Mouse (Mus musculus) hindbrain, embryonic 12.5 days (tissue): Measurements from ENCODE around the gene Cyp4x1. TPM values are rescaled to one million over a fixed set of nuclear protein-coding genes. Genes with fewer than 3 reads are reported as not detected.
"Not testable (repeated sequence)": the region's sequence is repeated elsewhere in the genome, so short reads cannot be mapped to it uniquely, and the experiment has no call there.

Experiments
- ATAC-seq: fragments of 200-750 bp; cut with Nextera tagmentation; 2 replicates; pipeline ENCODE4 v1.8.0; 2017; ENCODE audit warnings: moderate TSS enrichment; ENCODE audit not compliant: low FRiP score
- H3K27ac ChIP-seq: fragments of 300-500 bp; sonication (generic); 2 replicates; pipeline ENCODE4 v1.5.1; 2016; ENCODE audit warnings: mild to moderate bottlenecking
- H3K27me3 ChIP-seq: fragments of 300-500 bp; sonication (generic); 2 replicates; pipeline ENCODE4 v1.6.1; 2016; ENCODE audit warnings: mild to moderate bottlenecking
- H3K36me3 ChIP-seq: fragments of 300-500 bp; sonication (generic); 2 replicates; pipeline ENCODE4 v1.6.1; 2016; ENCODE audit warnings: mild to moderate bottlenecking
- H3K4me1 ChIP-seq: fragments of 300-500 bp; sonication (generic); 2 replicates; pipeline ENCODE4 v1.6.1; 2016
- H3K4me2 ChIP-seq: fragments of 300-500 bp; sonication (generic); replicated peaks from 2 replicates; pipeline ENCODE4 v1.6.1; 2016; ENCODE audit warnings: mild to moderate bottlenecking
- H3K4me3 ChIP-seq: fragments of 300-500 bp; sonication (generic); 2 replicates; pipeline ENCODE4 v1.5.1; 2016; ENCODE audit warnings: mild to moderate bottlenecking
- H3K9ac ChIP-seq: fragments of 300-500 bp; sonication (generic); 2 replicates; pipeline ENCODE4 v1.6.1; 2016; ENCODE audit warnings: mild to moderate bottlenecking, moderate library complexity
- H3K9me3 ChIP-seq: fragments of 300-500 bp; sonication (generic); replicated peaks from 2 replicates; pipeline ENCODE4 v1.6.1; 2016; ENCODE audit warnings: mild to moderate bottlenecking
- WGBS: fragments of 180-500 bp; shearing (Covaris S2); methylation state at CpG from one replicate; pipeline ENCODE4 v1.1.7; 2016; 5-methylcytosine and 5-hydroxymethylcytosine counted together
- polyA plus RNA-seq: library from polyadenylated mRNA; unstranded; fragments of >200 nt; fragmentation: Nextera tagmentation; extraction: Ambion mirVana; gene quantifications from 2 replicates; pipeline ENCODE4 v1.2.1, GENCODE M21; 2016

The Cyp4x1 gene
- 1.9 and 2.0 TPM in 2 replicates for polyA plus RNA-seq

GRCm38 (mm10) chr4:115133621-115134295, at the start of gene Cyp4x1:
Cyp4x1 (minus strand) TSS chr4:115134281.
- Histone ChIP-seq H3K27me3 (peaks cover 24% of the 10 kb centered on the region), H3K27ac (no peak within 1 kb of the TSS), H3K9me3 (no peaks in the 10 kb centered on the region), H3K4me3 (peak within 1 kb of the TSS; percentile 43), H3K4me2 (peak within 1 kb of the TSS; percentile 75), H3K36me3 (no peaks in the 10 kb centered on the region), H3K9ac (peak within 1 kb of the TSS; percentile 56), H3K4me1 (peaks cover 7% of the 10 kb centered on the region; the same call in 1 of the 2 replicates)
- peak; percentile 87 for ATAC-seq
- 2% methylated on average over 29 of the region's 29 CpGs for WGBS

GRCm38 (mm10) chr4:115176201-115176600, 42.1 kb upstream of the Cyp4x1 start:
- ATAC-seq, H3K4me1 ChIP-seq, H3K27ac ChIP-seq, H3K9ac ChIP-seq, H3K27me3 ChIP-seq, H3K9me3 ChIP-seq, H3K4me2 ChIP-seq, H3K36me3 ChIP-seq, H3K4me3 ChIP-seq: not testable (repeated sequence)

- Histone ChIP-seq H3K27ac (no peak overlapping the region), H3K27me3 (no peaks in the 10 kb centered on the region), H3K4me2 (no peak overlapping the region), H3K9ac (no peak overlapping the region), H3K9me3 (peaks cover 2% of the 10 kb centered on the region; the same call in 1 of the 2 replicates), H3K36me3 (no peaks in the 10 kb centered on the region), H3K4me3 (no peak overlapping the region), H3K4me1 (no peaks in the 10 kb centered on the region)
- WGBS: 79% methylated on average over 1 of the region's 1 CpGs
- ATAC-seq: no peak
These were observed 40.7 kb upstream of the Cyp4x1 start for GRCm38 (mm10) chr4:115174694-115175353.

- not testable (repeated sequence) for H3K4me1 ChIP-seq
- WGBS: 78% methylated on average over 3 of the region's 3 CpGs
These were observed 24.9 kb upstream of the Cyp4x1 start for GRCm38 (mm10) chr4:115158963-115159362.

DNA sequence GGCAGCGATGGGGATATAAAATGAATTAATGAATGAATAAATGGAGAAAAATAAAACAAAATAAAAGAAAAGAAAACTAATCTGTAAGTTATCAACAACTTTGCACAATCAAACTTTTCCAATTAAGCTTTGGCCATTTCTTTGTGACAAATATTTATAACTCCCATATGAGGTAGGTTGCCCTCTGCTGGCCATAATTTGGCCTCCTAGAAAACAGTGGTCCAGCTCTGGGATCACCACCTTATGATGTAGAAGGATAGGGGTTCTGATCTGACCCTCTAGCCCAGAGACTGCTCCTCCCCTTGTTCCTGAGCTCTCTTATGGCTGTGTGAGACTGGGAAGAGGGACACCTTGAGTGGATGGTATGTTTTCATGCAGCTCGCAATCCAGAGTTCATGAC, 20.6 kb upstream of the Cyp4x1 start:
- 98% methylated on average over 2 of the region's 2 CpGs for WGBS
- Histone ChIP-seq H3K36me3 (no peaks in the 10 kb centered on the region), H3K9ac (no peak overlapping the region), H3K4me1 (no peaks in the 10 kb centered on the region), H3K4me2 (no peak overlapping the region), H3K4me3 (no peak overlapping the region), H3K27ac (no peak overlapping the region), H3K9me3 (no peaks in the 10 kb centered on the region), H3K27me3 (no peaks in the 10 kb centered on the region)
- ATAC-seq: no peak

More at GRCm38 (mm10) chr4:115158963-115159362, 24.9 kb upstream of the Cyp4x1 start:
- not testable (repeated sequence) for H3K27me3 ChIP-seq, H3K4me2 ChIP-seq, H3K36me3 ChIP-seq, ATAC-seq, H3K9ac ChIP-seq, H3K4me3 ChIP-seq, H3K27ac ChIP-seq, H3K9me3 ChIP-seq

DNA sequence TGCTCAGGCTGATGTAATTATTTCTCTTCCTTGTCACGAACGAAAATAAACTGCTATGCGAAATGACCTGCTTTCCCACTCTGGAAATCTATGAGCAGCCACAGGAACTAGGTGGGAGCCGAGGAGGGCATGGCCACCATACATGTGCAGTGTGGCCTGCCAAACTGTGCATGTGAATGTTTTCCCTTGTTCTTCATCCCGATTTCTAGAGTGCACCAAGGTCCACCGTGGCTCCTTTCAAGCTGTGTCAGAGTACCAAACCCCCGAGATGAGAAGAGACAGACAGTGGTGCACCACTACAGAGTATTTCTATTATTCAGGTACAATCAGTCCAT, 182 bp upstream of the Cyp4x1 start:
- ATAC-seq: peak; percentile 31; the same call in 1 of the 2 replicates
- Histone ChIP-seq H3K4me2 (peak overlapping the region; percentile 75), H3K36me3 (no peaks in the 10 kb centered on the region), H3K9me3 (no peaks in the 10 kb centered on the region), H3K9ac (peak overlapping the region; percentile 56), H3K4me3 (peak overlapping the region; percentile 43), H3K27me3 (peaks cover 24% of the 10 kb centered on the region), H3K4me1 (peaks cover 7% of the 10 kb centered on the region; the same call in 1 of the 2 replicates), H3K27ac (no peak overlapping the region)
- 14% methylated on average over 7 of the region's 7 CpGs for WGBS

GRCm38 (mm10) chr4:115133085-115133484, 996 bp downstream of the Cyp4x1 start:
- peak overlapping the region; percentile 75 for H3K4me2 ChIP-seq
- no peak overlapping the region for H3K27ac ChIP-seq
- no peak overlapping the region for H3K9ac ChIP-seq
- no peak for ATAC-seq
- H3K4me1 ChIP-seq: peaks cover 7% of the 10 kb centered on the region; the same call in 1 of the 2 replicates
- H3K36me3 ChIP-seq: no peaks in the 10 kb centered on the region
- H3K9me3 ChIP-seq: no peaks in the 10 kb centered on the region
- WGBS: 12% methylated on average over 5 of the region's 5 CpGs
- peak overlapping the region; percentile 43 for H3K4me3 ChIP-seq
- H3K27me3 ChIP-seq: peaks cover 20% of the 10 kb centered on the region

- no peak for ATAC-seq
- H3K9me3 ChIP-seq: no peaks in the 10 kb centered on the region
- H3K4me1 ChIP-seq: no peaks in the 10 kb centered on the region
- no peak overlapping the region for H3K27ac ChIP-seq
- H3K36me3 ChIP-seq: no peaks in the 10 kb centered on the region
- H3K4me3 ChIP-seq: no peak overlapping the region
- H3K9ac ChIP-seq: no peak overlapping the region
- H3K4me2 ChIP-seq: no peak overlapping the region
- H3K27me3 ChIP-seq: no peaks in the 10 kb centered on the region
These were observed 9.4 kb downstream of the Cyp4x1 start for GRCm38 (mm10) chr4:115124713-115125112.

GRCm38 (mm10) chr4:115123507-115123906, 10.6 kb downstream of the Cyp4x1 start:
- Histone ChIP-seq H3K27me3 (no peaks in the 10 kb centered on the region), H3K27ac (no peak overlapping the region), H3K4me2 (no peak overlapping the region), H3K4me3 (no peak overlapping the region), H3K9ac (no peak overlapping the region), H3K9me3 (no peaks in the 10 kb centered on the region), H3K36me3 (no peaks in the 10 kb centered on the region), H3K4me1 (no peaks in the 10 kb centered on the region)
- ATAC-seq: no peak
- WGBS: 55% methylated on average over 2 of the region's 2 CpGs

GRCm38 (mm10) chr4:115121608-115122007, 12.5 kb downstream of the Cyp4x1 start:
- H3K27ac ChIP-seq: no peak overlapping the region
- ATAC-seq: no peak
- H3K9ac ChIP-seq: no peak overlapping the region
- H3K9me3 ChIP-seq: no peaks in the 10 kb centered on the region
- 89% methylated on average over 5 of the region's 5 CpGs for WGBS
- H3K4me3 ChIP-seq: no peak overlapping the region
- H3K4me2 ChIP-seq: no peak overlapping the region
- H3K4me1 ChIP-seq: no peaks in the 10 kb centered on the region
- no peaks in the 10 kb centered on the region for H3K36me3 ChIP-seq
- no peaks in the 10 kb centered on the region for H3K27me3 ChIP-seq

GRCm38 (mm10) chr4:115121162-115121561, 12.9 kb downstream of the Cyp4x1 start:
- Histone ChIP-seq H3K9me3 (0 out of 2 replicates have a peak, but pooled peaks cover under 1% of the 10 kb centered on the region), H3K4me1 (no peaks in the 10 kb centered on the region), H3K4me3 (no peak overlapping the region), H3K27ac (no peak overlapping the region), H3K4me2 (no peak overlapping the region), H3K27me3 (no peaks in the 10 kb centered on the region), H3K36me3 (no peaks in the 10 kb centered on the region), H3K9ac (no peak overlapping the region)
- ATAC-seq: no peak
- WGBS: 87% methylated on average over 2 of the region's 2 CpGs

GRCm38 (mm10) chr4:115119642-115120041, 14.4 kb downstream of the Cyp4x1 start:
- Histone ChIP-seq H3K36me3 (no peaks in the 10 kb centered on the region), H3K9ac (no peak overlapping the region), H3K9me3 (0 out of 2 replicates have a peak, but pooled peaks cover 3% of the 10 kb centered on the region), H3K4me2 (no peak overlapping the region), H3K4me1 (no peaks in the 10 kb centered on the region), H3K27ac (no peak overlapping the region), H3K4me3 (no peak overlapping the region), H3K27me3 (no peaks in the 10 kb centered on the region)
- 86% methylated on average over 3 of the region's 3 CpGs for WGBS
- no peak for ATAC-seq

GRCm38 (mm10) chr4:115113266-115113665, 20.8 kb downstream of the Cyp4x1 start:
- no peak overlapping the region for H3K9ac ChIP-seq
- no peaks in the 10 kb centered on the region for H3K27me3 ChIP-seq
- H3K4me3 ChIP-seq: no peak overlapping the region
- 21% methylated on average over 5 of the region's 5 CpGs for WGBS
- H3K36me3 ChIP-seq: no peaks in the 10 kb centered on the region
- H3K4me1 ChIP-seq: no peaks in the 10 kb centered on the region
- 0 out of 2 replicates have a peak, but pooled peaks cover 3% of the 10 kb centered on the region for H3K9me3 ChIP-seq
- H3K27ac ChIP-seq: no peak overlapping the region
- no peak overlapping the region for H3K4me2 ChIP-seq
- ATAC-seq: no peak
